Mouse (Mus musculus): ENCODE data around the gene Lgals3.

GRCm38 (mm10) chr14:47422466-47422865 lies 54.9 kb downstream of the Lgals3 start:
- TF ChIP-seq CTCF (IDR thresholded peaks at IDR 0.05; ENCODE audit: borderline replicate concordance, insufficient read depth, low read depth, low read length): no peak
- no peak for TF ChIP-seq POLR2A (IDR thresholded peaks at IDR 0.05; ENCODE audit: borderline replicate concordance, insufficient read depth, low read length)

All from cerebellum, adult 2 months (tissue).